Mouse (Mus musculus): ENCODE measurements around the gene Stim1. TPM values are rescaled to one million over a fixed set of nuclear protein-coding genes. Genes with fewer than 3 reads are reported as not detected.

The Stim1 gene
- polyA plus RNA-seq (2014; fragmentation: Illumina TruSeq; extraction: RNeasy Lipid Tissue Mini Kit (QIAGEN cat#74804); ENCODE audit: low read depth, low replicate concordance) = 7.4 TPM

GRCm38 (mm10) chr7:102267601-102268394 is at the start of gene Stim1:
Stim1 (plus strand) TSS chr7:102267806.

DNA sequence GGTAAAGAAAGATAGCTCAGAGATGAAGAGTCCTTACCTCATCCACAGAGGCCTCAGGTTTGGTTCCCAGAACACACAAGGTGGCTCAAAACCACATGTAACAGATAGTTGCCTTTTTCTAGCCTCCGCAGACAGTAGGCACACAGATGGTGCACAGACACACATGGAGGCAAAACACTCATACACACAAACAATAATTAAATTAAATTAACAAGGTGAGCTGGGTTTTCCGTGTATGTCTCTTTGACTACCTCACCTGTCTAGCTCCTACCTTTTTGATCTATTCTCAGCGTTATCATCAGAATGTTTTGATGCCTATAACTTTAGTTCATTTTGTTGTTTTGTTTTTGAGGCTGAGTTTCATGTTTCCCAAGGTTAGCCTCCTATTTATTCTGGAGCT is 11.7 kb upstream of the Stim1 start, which contains the start of gene Rhog:
TSS of gene Rhog (minus strand) at position 101 of the 400 bp plus-strand sequence.

GRCm38 (mm10) chr7:102441657-102442391 is 174.2 kb downstream of the Stim1 start, which contains the start of gene Rrm1:
Rrm1 (plus strand) TSS chr7:102441695.

DNA sequence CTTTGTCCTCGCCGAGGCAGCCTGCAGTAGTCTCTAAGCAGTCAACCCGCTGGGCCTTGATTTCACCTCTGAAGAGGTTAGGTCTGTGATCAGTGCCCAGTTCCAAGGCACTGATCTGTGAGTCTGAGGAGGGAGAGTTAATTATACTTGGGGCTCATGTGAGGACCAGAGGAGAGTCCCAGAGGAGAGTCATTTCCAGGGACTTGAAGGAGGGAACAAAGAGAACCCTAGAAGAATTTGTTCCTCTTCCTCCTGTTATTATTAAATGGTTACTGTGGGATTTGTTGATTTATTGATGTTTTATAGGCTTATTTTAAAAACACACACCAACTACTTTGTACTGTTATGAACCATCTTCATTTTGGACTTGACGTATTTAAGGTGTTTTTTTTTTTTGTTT is 214.0 kb downstream of the Stim1 start, which contains the start of gene Olfr543:
TSS of gene Olfr543 (minus strand) at position 101 of the 400 bp plus-strand sequence.

Other genes with a start within 250 kb of the Stim1 start
- gene Il18bp, start 249.1 kb upstream of the Stim1 start, polyA plus RNA-seq (2014; fragmentation: Illumina TruSeq; extraction: RNeasy Lipid Tissue Mini Kit (QIAGEN cat#74804); ENCODE audit: low read depth, low replicate concordance) = 21.1 TPM
- gene Rnf121, start 202.3 kb upstream of the Stim1 start, polyA plus RNA-seq (2014; fragmentation: Illumina TruSeq; extraction: RNeasy Lipid Tissue Mini Kit (QIAGEN cat#74804); ENCODE audit: low read depth, low replicate concordance) = 12.2 TPM
- 4.1 TPM for gene Xndc1, start 202.3 kb upstream of the Stim1 start, polyA plus RNA-seq (2014; fragmentation: Illumina TruSeq; extraction: RNeasy Lipid Tissue Mini Kit (QIAGEN cat#74804); ENCODE audit: low read depth, low replicate concordance)
- not detected for gene Xntrpc, start 202.1 kb upstream of the Stim1 start, polyA plus RNA-seq (2014; fragmentation: Illumina TruSeq; extraction: RNeasy Lipid Tissue Mini Kit (QIAGEN cat#74804); ENCODE audit: low read depth, low replicate concordance)
- gene Trpc2, start 184.7 kb upstream of the Stim1 start, polyA plus RNA-seq (2014; fragmentation: Illumina TruSeq; extraction: RNeasy Lipid Tissue Mini Kit (QIAGEN cat#74804); ENCODE audit: low read depth, low replicate concordance) = not detected
- gene Art1, start 166.1 kb upstream of the Stim1 start, polyA plus RNA-seq (2014; fragmentation: Illumina TruSeq; extraction: RNeasy Lipid Tissue Mini Kit (QIAGEN cat#74804); ENCODE audit: low read depth, low replicate concordance) = not detected
- not detected for gene Art5, start 158.3 kb upstream of the Stim1 start, polyA plus RNA-seq (2014; fragmentation: Illumina TruSeq; extraction: RNeasy Lipid Tissue Mini Kit (QIAGEN cat#74804); ENCODE audit: low read depth, low replicate concordance)
- not detected for gene Chrna10, start 151.0 kb upstream of the Stim1 start, polyA plus RNA-seq (2014; fragmentation: Illumina TruSeq; extraction: RNeasy Lipid Tissue Mini Kit (QIAGEN cat#74804); ENCODE audit: low read depth, low replicate concordance)
- 8.7 TPM for gene Nup98, start 57.6 kb upstream of the Stim1 start, polyA plus RNA-seq (2014; fragmentation: Illumina TruSeq; extraction: RNeasy Lipid Tissue Mini Kit (QIAGEN cat#74804); ENCODE audit: low read depth, low replicate concordance)
- gene Pgap2, start 57.6 kb upstream of the Stim1 start, polyA plus RNA-seq (2014; fragmentation: Illumina TruSeq; extraction: RNeasy Lipid Tissue Mini Kit (QIAGEN cat#74804); ENCODE audit: low read depth, low replicate concordance) = 37.9 TPM
- 3.4 TPM for gene Rhog, start 11.8 kb upstream of the Stim1 start, polyA plus RNA-seq (2014; fragmentation: Illumina TruSeq; extraction: RNeasy Lipid Tissue Mini Kit (QIAGEN cat#74804); ENCODE audit: low read depth, low replicate concordance)
- 6.7 TPM for gene Rrm1, start 173.9 kb downstream of the Stim1 start, polyA plus RNA-seq (2014; fragmentation: Illumina TruSeq; extraction: RNeasy Lipid Tissue Mini Kit (QIAGEN cat#74804); ENCODE audit: low read depth, low replicate concordance)
- not detected for gene Olfr543, start 213.9 kb downstream of the Stim1 start, polyA plus RNA-seq (2014; fragmentation: Illumina TruSeq; extraction: RNeasy Lipid Tissue Mini Kit (QIAGEN cat#74804); ENCODE audit: low read depth, low replicate concordance)
- gene Olfr544, start 220.5 kb downstream of the Stim1 start, polyA plus RNA-seq (2014; fragmentation: Illumina TruSeq; extraction: RNeasy Lipid Tissue Mini Kit (QIAGEN cat#74804); ENCODE audit: low read depth, low replicate concordance) = not detected
- not detected for gene Olfr545, start 231.8 kb downstream of the Stim1 start, polyA plus RNA-seq (2014; fragmentation: Illumina TruSeq; extraction: RNeasy Lipid Tissue Mini Kit (QIAGEN cat#74804); ENCODE audit: low read depth, low replicate concordance)